Mouse (Mus musculus) cerebellum, adult 9-11 months (tissue): ENCODE measurements around the gene Ktn1.
A peak's percentile ranks its signal among the peaks of the same experiment; 100 is the strongest.

Experiments
- DNase-seq: peaks from one replicate; pipeline ENCODE4 v3.0.0; 2022

Gene Ktn1

DNA sequence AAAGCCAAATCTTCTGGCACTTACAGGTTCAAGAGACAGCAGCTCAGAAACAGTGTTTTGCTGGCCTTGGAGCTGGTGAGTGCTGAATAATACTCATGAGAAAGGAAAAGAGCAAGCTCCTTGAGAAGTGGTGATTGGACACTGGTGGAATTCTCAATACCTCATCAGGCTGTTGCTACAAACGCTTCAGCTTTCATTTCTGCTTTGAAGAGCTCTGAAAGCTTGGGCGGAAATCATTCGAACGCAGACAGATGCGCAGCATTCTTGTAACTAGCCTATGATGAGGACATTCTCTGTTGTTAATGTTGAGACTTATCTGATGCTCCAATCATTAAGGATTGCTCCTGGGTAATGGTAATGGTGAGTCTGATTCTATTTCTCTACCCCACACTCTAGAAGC is at the start of gene Ktn1:
Gene Ktn1, plus strand, starts transcription at position 231 of the 400 bp plus-strand sequence.
- DNase-seq, result no peak

GRCm38 (mm10) chr14:47613254-47613653 is 35.0 kb upstream of the Ktn1 start:
- DNase-seq, result no peak

DNA sequence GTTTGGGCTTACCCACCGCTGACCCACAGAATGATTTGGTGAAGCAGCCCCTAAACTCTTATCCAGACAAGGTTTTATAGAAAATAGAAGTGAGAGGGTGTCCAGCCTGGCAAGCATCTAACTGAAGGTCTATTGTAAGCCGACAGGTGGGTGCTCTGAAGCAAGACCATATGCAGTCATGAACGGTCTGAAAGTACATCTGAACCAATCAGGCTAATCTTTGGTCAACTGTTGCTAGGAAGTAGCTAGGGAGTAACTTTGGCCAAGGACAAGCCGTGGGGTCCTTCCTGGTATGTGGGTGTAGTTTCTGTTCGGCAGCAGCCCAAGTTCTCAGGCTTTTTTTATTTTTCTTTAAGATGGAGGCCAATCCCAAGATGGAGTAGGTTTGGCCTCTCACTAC is 29.4 kb upstream of the Ktn1 start:
- no peak for DNase-seq

DNA sequence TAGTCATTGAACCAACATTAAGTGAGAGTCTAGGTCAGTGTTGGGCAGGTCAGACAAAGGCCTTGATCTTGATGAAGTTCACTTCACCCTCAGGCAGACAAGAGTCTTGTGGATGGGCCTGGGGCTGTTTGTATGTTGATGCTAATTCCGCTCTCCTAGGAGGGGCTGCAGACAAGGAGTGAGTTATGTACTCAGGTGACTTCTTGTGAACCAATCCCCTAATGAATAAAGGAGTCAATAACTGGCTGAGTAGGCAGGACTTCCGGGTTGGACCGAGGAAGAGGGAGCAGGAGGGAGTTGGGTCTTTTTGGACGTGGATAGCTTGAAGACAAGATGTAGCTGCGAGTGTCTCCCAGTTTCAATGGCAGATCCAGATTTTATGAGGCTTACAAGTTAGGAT is 26.3 kb upstream of the Ktn1 start:
- DNase-seq, result no peak

GRCm38 (mm10) chr14:47624837-47625236 is 23.4 kb upstream of the Ktn1 start:
- no peak for DNase-seq

- no peak for DNase-seq
These were observed 22.1 kb upstream of the Ktn1 start for GRCm38 (mm10) chr14:47626143-47626542.

DNA sequence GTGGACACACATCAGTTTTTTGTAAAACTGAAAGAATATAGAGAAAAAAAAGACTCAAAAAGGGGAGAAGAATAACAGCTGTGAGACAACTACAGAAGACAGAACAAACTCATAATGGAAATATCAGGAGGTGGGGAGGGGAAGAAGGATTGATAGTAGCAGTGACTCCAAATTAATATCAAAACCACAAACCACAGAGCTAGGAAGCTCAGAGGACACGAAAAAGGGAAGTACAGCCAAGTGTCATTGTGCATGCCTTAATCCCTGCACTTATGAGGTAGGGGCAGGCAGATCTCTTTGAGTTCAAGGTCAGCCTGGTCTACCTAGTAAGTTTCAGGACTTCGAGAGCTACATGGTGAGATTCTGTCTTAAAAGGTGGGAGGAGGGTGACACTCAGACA is 21.4 kb upstream of the Ktn1 start:
- DNase-seq, result no peak

DNA sequence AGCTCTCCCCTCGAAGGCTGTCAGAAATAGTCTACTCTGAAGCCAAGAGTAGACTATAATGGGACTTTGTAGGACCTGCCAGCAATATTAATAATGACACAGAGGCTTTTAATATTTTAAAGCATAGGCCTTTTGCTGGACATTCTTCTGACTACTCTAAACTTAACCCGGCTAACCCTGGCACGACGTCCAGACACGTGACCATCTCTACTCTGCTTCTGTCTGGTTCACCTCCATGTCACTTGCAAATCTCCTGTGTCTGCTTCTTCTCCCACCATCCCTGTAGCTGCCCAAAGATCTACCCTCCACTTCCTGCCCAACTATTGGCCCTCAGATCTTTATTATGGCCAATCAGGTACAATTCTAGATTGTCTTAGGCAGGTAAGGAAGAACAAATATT is 20.9 kb upstream of the Ktn1 start:
- no peak for DNase-seq

- no peak for DNase-seq
These were observed 15.8 kb upstream of the Ktn1 start for GRCm38 (mm10) chr14:47632419-47632818.

- no peak for DNase-seq
These were observed 13.8 kb upstream of the Ktn1 start for GRCm38 (mm10) chr14:47634410-47634809.

- DNase-seq, result no peak
These were observed 13.4 kb upstream of the Ktn1 start for GRCm38 (mm10) chr14:47634846-47635245.

GRCm38 (mm10) chr14:47638316-47638895 is 9.8 kb upstream of the Ktn1 start:
- DNase-seq, result no peak

DNA sequence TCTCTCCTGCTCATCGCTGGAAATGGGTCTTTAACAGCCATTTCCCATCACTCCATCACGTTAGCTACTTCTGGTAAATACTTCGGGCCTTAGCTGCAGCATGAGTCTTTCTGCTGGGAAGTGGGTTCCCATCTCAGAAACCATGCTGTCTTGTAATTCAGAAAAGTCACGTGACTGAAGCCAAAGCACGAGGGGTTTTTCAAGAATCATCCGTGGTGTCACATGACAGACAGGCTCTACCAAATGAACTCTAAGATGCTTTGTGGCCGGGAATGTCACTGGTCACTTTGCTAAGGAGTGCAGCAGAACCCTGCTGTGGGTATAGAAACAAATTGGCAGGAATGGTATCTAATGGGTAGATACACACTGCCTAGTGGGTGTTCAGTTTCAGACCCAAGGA is 2.6 kb upstream of the Ktn1 start:
- DNase-seq, result no peak

- DNase-seq, result no peak
These were observed 2.0 kb upstream of the Ktn1 start for GRCm38 (mm10) chr14:47646246-47646645.

- no peak for DNase-seq
These were observed 1.3 kb upstream of the Ktn1 start for GRCm38 (mm10) chr14:47646696-47647516.

GRCm38 (mm10) chr14:47648706-47649630 is 720 bp downstream of the Ktn1 start:
- peak; percentile 84 for DNase-seq

GRCm38 (mm10) chr14:47649631-47650337 is 1.5 kb downstream of the Ktn1 start:
- DNase-seq, result peak; percentile 64

DNA sequence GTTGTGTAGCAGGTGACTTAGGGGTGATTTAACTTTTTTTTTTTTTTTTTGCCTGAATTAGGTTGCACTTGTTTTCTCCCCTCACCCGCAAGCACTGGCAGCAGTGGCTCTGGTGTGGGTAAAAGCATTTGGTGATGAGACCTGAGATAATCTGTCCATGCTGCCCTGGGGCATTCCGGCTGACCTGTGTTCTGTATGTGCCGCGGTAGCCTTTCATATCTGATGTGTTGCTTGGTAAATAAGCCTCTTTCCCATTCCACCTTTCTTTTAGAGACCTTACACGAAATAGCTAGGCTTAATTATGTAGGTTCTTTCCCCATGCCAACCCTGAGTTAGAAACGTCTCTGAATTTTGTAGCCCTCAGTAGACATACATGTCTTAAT is 2.1 kb downstream of the Ktn1 start:
- DNase-seq, result no peak

GRCm38 (mm10) chr14:47651272-47651671 is 3.0 kb downstream of the Ktn1 start:
- DNase-seq, result no peak

DNA sequence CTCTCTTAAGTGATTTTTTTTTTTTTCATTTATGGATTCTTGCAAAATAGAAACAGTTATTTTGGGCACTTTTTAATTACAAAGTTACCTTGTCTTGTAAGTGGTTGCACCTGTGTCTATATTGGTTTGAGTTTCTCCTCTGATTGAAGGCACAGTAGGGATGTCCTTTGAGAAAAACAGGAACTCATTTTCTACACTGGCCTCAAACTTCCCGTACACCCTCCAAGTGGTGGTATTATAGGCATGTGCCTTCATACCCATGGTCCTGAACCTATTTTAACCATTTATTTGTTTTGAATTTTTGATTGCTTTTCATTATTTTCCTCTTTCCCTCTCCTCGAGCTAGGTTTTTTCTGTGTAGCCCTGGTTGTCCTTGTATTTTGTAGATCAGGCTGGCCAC is 7.2 kb downstream of the Ktn1 start:
- no peak for DNase-seq

GRCm38 (mm10) chr14:47663844-47664469 is 15.7 kb downstream of the Ktn1 start:
- no peak for DNase-seq

GRCm38 (mm10) chr14:47664470-47664864 is 16.2 kb downstream of the Ktn1 start:
- DNase-seq, result no peak
